Mouse (Mus musculus) embryonic facial prominence, embryonic 15.5 days (tissue): ENCODE results near the gene Umps. TPM values are rescaled to one million over a fixed set of nuclear protein-coding genes. Genes with fewer than 3 reads are reported as not detected.

Experiments used
- ATAC-seq: fragments of 200-750 bp; cut with Nextera tagmentation; 2 replicates; pipeline ENCODE4 v1.8.0; 2017; ENCODE audit warnings: low read depth, moderate TSS enrichment; ENCODE audit not compliant: insufficient number of reproducible peaks, low FRiP score, low TSS enrichment
- H3K27ac ChIP-seq: fragments of 300-500 bp; sonication (generic); replicated peaks from 2 replicates; pipeline ENCODE4 v1.5.1; 2015; ENCODE audit warnings: mild to moderate bottlenecking, inconsistent platforms
- H3K27me3 ChIP-seq: fragments of 300-500 bp; sonication (generic); 2 replicates; pipeline ENCODE4 v1.6.1; 2015; ENCODE audit warnings: inconsistent platforms
- H3K36me3 ChIP-seq: fragments of 300-500 bp; sonication (generic); 2 replicates; pipeline ENCODE4 v1.6.1; 2015; ENCODE audit warnings: mild to moderate bottlenecking, inconsistent platforms
- H3K4me1 ChIP-seq: fragments of 300-500 bp; sonication (generic); 2 replicates; pipeline ENCODE4 v1.6.1; 2015; ENCODE audit warnings: inconsistent platforms
- H3K4me2 ChIP-seq: fragments of 300-500 bp; sonication (generic); replicated peaks from 2 replicates; pipeline ENCODE4 v1.6.1; 2015; ENCODE audit warnings: mild to moderate bottlenecking, inconsistent platforms
- H3K4me3 ChIP-seq: fragments of 300-500 bp; sonication (generic); replicated peaks from 2 replicates; pipeline ENCODE4 v1.5.1; 2015; ENCODE audit warnings: mild to moderate bottlenecking, inconsistent platforms
- H3K9ac ChIP-seq: fragments of 300-500 bp; sonication (generic); 2 replicates; pipeline ENCODE4 v1.6.1; 2015; ENCODE audit warnings: inconsistent platforms
- H3K9me3 ChIP-seq: fragments of 300-500 bp; sonication (generic); replicated peaks from 2 replicates; pipeline ENCODE4 v1.6.1; 2016; ENCODE audit warnings: inconsistent platforms
- WGBS: fragments of 180-500 bp; shearing (Covaris S2); methylation state at CpG from one replicate; pipeline ENCODE4 v1.1.7; 2015; 5-methylcytosine and 5-hydroxymethylcytosine counted together
- polyA plus RNA-seq: library from polyadenylated mRNA; unstranded; fragments of >200 nt; fragmentation: Nextera tagmentation; extraction: Ambion mirVana; gene quantifications from 2 replicates; pipeline ENCODE4 v1.2.1, GENCODE M21; 2015

Gene Umps
- polyA plus RNA-seq = 45.0 and 45.5 TPM in 2 replicates

GRCm38 (mm10) chr16:33966538-33967282, at the start of gene Umps:
Umps (minus strand) TSS chr16:33967038.
- Histone ChIP-seq H3K36me3 (peaks cover 13% of the 10 kb centered on the region), H3K27me3 (no peaks in the 10 kb centered on the region), H3K4me3 (peak within 1 kb of the TSS; percentile 91), H3K27ac (peak within 1 kb of the TSS; percentile 75), H3K9ac (peak within 1 kb of the TSS; percentile 89), H3K4me1 (peaks cover 13% of the 10 kb centered on the region), H3K9me3 (no peaks in the 10 kb centered on the region), H3K4me2 (peak within 1 kb of the TSS; percentile 83)
- WGBS = under 1% methylated on average over 44 of the region's 44 CpGs
- peak; percentile 85; the same call in 1 of the 2 replicates for ATAC-seq

GRCm38 (mm10) chr16:34011991-34012845, 45.4 kb upstream of the Umps start:
- Histone ChIP-seq H3K4me2 (no peak overlapping the region), H3K9me3 (0 out of 2 replicates have a peak, but pooled peaks cover 9% of the 10 kb centered on the region), H3K4me3 (no peak overlapping the region), H3K27me3 (no peaks in the 10 kb centered on the region), H3K9ac (no peak overlapping the region), H3K36me3 (peaks cover 38% of the 10 kb centered on the region), H3K27ac (no peak overlapping the region), H3K4me1 (no peaks in the 10 kb centered on the region)
- WGBS = 84% methylated on average over 20 of the region's 20 CpGs
- no peak for ATAC-seq

GRCm38 (mm10) chr16:34009567-34009966, 42.7 kb upstream of the Umps start:
- H3K4me3 ChIP-seq = no peak overlapping the region
- no peak overlapping the region for H3K4me2 ChIP-seq
- H3K27me3 ChIP-seq = no peaks in the 10 kb centered on the region
- WGBS = 91% methylated on average over 2 of the region's 2 CpGs
- no peak for ATAC-seq
- no peak overlapping the region for H3K27ac ChIP-seq
- H3K4me1 ChIP-seq = peaks cover 9% of the 10 kb centered on the region
- peaks cover 20% of the 10 kb centered on the region for H3K36me3 ChIP-seq
- no peak overlapping the region for H3K9ac ChIP-seq
- H3K9me3 ChIP-seq = 0 out of 2 replicates have a peak, but pooled peaks cover 4% of the 10 kb centered on the region

GRCm38 (mm10) chr16:34005986-34006385, 39.1 kb upstream of the Umps start:
- Histone ChIP-seq H3K27me3 (no peaks in the 10 kb centered on the region), H3K9ac (no peak overlapping the region), H3K4me3 (no peak overlapping the region), H3K36me3 (peaks cover 7% of the 10 kb centered on the region), H3K9me3 (0 out of 2 replicates have a peak, but pooled peaks cover 4% of the 10 kb centered on the region), H3K4me1 (peaks cover 22% of the 10 kb centered on the region), H3K4me2 (no peak overlapping the region), H3K27ac (no peak overlapping the region)
- ATAC-seq = no peak
- WGBS = 92% methylated on average over 3 of the region's 3 CpGs

GRCm38 (mm10) chr16:34004128-34004578, 37.3 kb upstream of the Umps start:
- Histone ChIP-seq H3K27ac (peak overlapping the region; percentile 68), H3K9me3 (no peaks in the 10 kb centered on the region), H3K4me1 (peaks cover 27% of the 10 kb centered on the region), H3K4me2 (peak overlapping the region; percentile 10; the same call in 1 of the 2 replicates), H3K36me3 (no peaks in the 10 kb centered on the region), H3K27me3 (no peaks in the 10 kb centered on the region), H3K9ac (no peak overlapping the region), H3K4me3 (no peak overlapping the region)
- 19% methylated on average over 4 of the region's 4 CpGs for WGBS
- peak; percentile 75 for ATAC-seq

- WGBS = 35% methylated on average over 10 of the region's 10 CpGs
- no peaks in the 10 kb centered on the region for H3K9me3 ChIP-seq
- H3K4me1 ChIP-seq = peaks cover 27% of the 10 kb centered on the region
- H3K36me3 ChIP-seq = no peaks in the 10 kb centered on the region
- peak overlapping the region; percentile 10; the same call in 1 of the 2 replicates for H3K4me2 ChIP-seq
- ATAC-seq = no peak
- peak overlapping the region; percentile 68; the same call in 1 of the 2 replicates for H3K27ac ChIP-seq
- H3K27me3 ChIP-seq = no peaks in the 10 kb centered on the region
- no peak overlapping the region for H3K9ac ChIP-seq
- no peak overlapping the region for H3K4me3 ChIP-seq
Observed at GRCm38 (mm10) chr16:34003566-34004127, 36.8 kb upstream of the Umps start.

- H3K4me3 ChIP-seq = no peak overlapping the region
- no peak for ATAC-seq
- no peak overlapping the region for H3K27ac ChIP-seq
- no peaks in the 10 kb centered on the region for H3K27me3 ChIP-seq
- no peaks in the 10 kb centered on the region for H3K36me3 ChIP-seq
- no peak overlapping the region for H3K9ac ChIP-seq
- peaks cover 27% of the 10 kb centered on the region for H3K4me1 ChIP-seq
- WGBS = 57% methylated on average over 8 of the region's 8 CpGs
- H3K4me2 ChIP-seq = no peak overlapping the region
- no peaks in the 10 kb centered on the region for H3K9me3 ChIP-seq
Observed at GRCm38 (mm10) chr16:34000715-34001114, 33.9 kb upstream of the Umps start.

- ATAC-seq = no peak
- Histone ChIP-seq H3K4me3 (no peak overlapping the region), H3K9ac (no peak overlapping the region), H3K27ac (no peak overlapping the region), H3K36me3 (no peaks in the 10 kb centered on the region), H3K9me3 (no peaks in the 10 kb centered on the region), H3K4me1 (peaks cover 16% of the 10 kb centered on the region), H3K27me3 (no peaks in the 10 kb centered on the region), H3K4me2 (no peak overlapping the region)
- WGBS = 22% methylated on average over 3 of the region's 3 CpGs
Observed at GRCm38 (mm10) chr16:33999388-33999787, 32.5 kb upstream of the Umps start.

- H3K4me1 ChIP-seq = 0 out of 2 replicates have a peak, but pooled peaks cover 5% of the 10 kb centered on the region
- H3K27me3 ChIP-seq = no peaks in the 10 kb centered on the region
- H3K4me3 ChIP-seq = no peak overlapping the region
- 90% methylated on average over 6 of the region's 6 CpGs for WGBS
- no peak overlapping the region for H3K9ac ChIP-seq
- H3K36me3 ChIP-seq = no peaks in the 10 kb centered on the region
- H3K4me2 ChIP-seq = no peak overlapping the region
- no peaks in the 10 kb centered on the region for H3K9me3 ChIP-seq
- no peak overlapping the region for H3K27ac ChIP-seq
- no peak for ATAC-seq
Observed at GRCm38 (mm10) chr16:33998011-33998410, 31.2 kb upstream of the Umps start.

- Histone ChIP-seq H3K4me3 (no peak overlapping the region), H3K27ac (no peak overlapping the region)
- no peak for ATAC-seq
Observed at GRCm38 (mm10) chr16:33996030-33996429, 29.2 kb upstream of the Umps start.

GRCm38 (mm10) chr16:33995496-33995895, 28.7 kb upstream of the Umps start:
- WGBS = 75% methylated on average over 3 of the region's 3 CpGs
- ATAC-seq = no peak

More at GRCm38 (mm10) chr16:33996030-33996429, 29.2 kb upstream of the Umps start:
- no peak overlapping the region for H3K4me2 ChIP-seq
- H3K9me3 ChIP-seq = no peaks in the 10 kb centered on the region
- H3K27me3 ChIP-seq = no peaks in the 10 kb centered on the region
- WGBS = 7% methylated on average over 5 of the region's 5 CpGs
- H3K4me1 ChIP-seq = 0 out of 2 replicates have a peak, but pooled peaks cover 5% of the 10 kb centered on the region
- H3K36me3 ChIP-seq = no peaks in the 10 kb centered on the region
- H3K9ac ChIP-seq = no peak overlapping the region

More at GRCm38 (mm10) chr16:33995496-33995895, 28.7 kb upstream of the Umps start:
- H3K9ac ChIP-seq = no peak overlapping the region
- H3K9me3 ChIP-seq = no peaks in the 10 kb centered on the region
- no peaks in the 10 kb centered on the region for H3K27me3 ChIP-seq
- H3K4me1 ChIP-seq = no peaks in the 10 kb centered on the region
- H3K4me3 ChIP-seq = no peak overlapping the region
- H3K4me2 ChIP-seq = no peak overlapping the region
- no peak overlapping the region for H3K27ac ChIP-seq
- no peaks in the 10 kb centered on the region for H3K36me3 ChIP-seq
